Mouse (Mus musculus) ovary, adult 10 weeks (tissue): ENCODE measurements around the gene 4921536K21Rik. TPM values are rescaled to one million over a fixed set of nuclear protein-coding genes. Genes with fewer than 3 reads are reported as not detected.

ENCODE experiments used
- polyA plus RNA-seq: library from polyadenylated mRNA; stranded (reverse); fragments of 350-450 nt; fragmentation: Illumina TruSeq; extraction: RNeasy Lipid Tissue Mini Kit (QIAGEN cat#74804); gene quantifications from one replicate; pipeline ENCODE4 v1.2.3, GENCODE M21; 2014

The 4921536K21Rik gene
- 0.57 TPM for polyA plus RNA-seq

GRCm38 (mm10) chr11:3894406-3895281 is at the start of gene 4921536K21Rik, which contains the start of gene Dusp18:
Gene 4921536K21Rik, minus strand, starts transcription at chr11:3895098.
Gene Dusp18, plus strand, starts transcription at chr11:3895240.

GRCm38 (mm10) chr11:3931511-3932211 is 36.8 kb upstream of the 4921536K21Rik start, which contains the start of gene Tcn2:
Gene Tcn2, minus strand, starts transcription at chr11:3932159.

GRCm38 (mm10) chr11:3914109-3914840 is 19.4 kb upstream of the 4921536K21Rik start, which contains the start of gene Slc35e4:
Gene Slc35e4, minus strand, starts transcription at chr11:3914664.

GRCm38 (mm10) chr11:3863454-3864112 is 31.3 kb downstream of the 4921536K21Rik start, which contains the start of gene Osbp2:
Gene Osbp2, minus strand, starts transcription at chr11:3863903.

Other genes starting within 250 kb of the 4921536K21Rik start
- 44.1 TPM for gene Morc2a, start 245.9 kb downstream of the 4921536K21Rik start, polyA plus RNA-seq
- 0.57 TPM for gene Osbp2, start 31.2 kb downstream of the 4921536K21Rik start, polyA plus RNA-seq
- 6.6 TPM for gene Dusp18, start 142 bp upstream of the 4921536K21Rik start, polyA plus RNA-seq
- 0.23 TPM for gene Slc35e4, start 19.6 kb upstream of the 4921536K21Rik start, polyA plus RNA-seq
- gene Tcn2, start 37.1 kb upstream of the 4921536K21Rik start, polyA plus RNA-seq: 1.5 TPM
- 26.3 TPM for gene Pes1, start 68.9 kb upstream of the 4921536K21Rik start, polyA plus RNA-seq
- not detected for gene 4930556J24Rik, start 81.7 kb upstream of the 4921536K21Rik start, polyA plus RNA-seq
- gene Gal3st1, start 88.5 kb upstream of the 4921536K21Rik start, polyA plus RNA-seq: not detected
- 0.51 TPM for gene Sec14l4, start 136.4 kb upstream of the 4921536K21Rik start, polyA plus RNA-seq
- gene Sec14l3, start 169.7 kb upstream of the 4921536K21Rik start, polyA plus RNA-seq: 15.0 TPM
- gene Mtfp1, start 200.3 kb upstream of the 4921536K21Rik start, polyA plus RNA-seq: 3.6 TPM
- gene Sec14l2, start 228.3 kb upstream of the 4921536K21Rik start, polyA plus RNA-seq: 0.29 TPM
- gene Rnf215, start 240.1 kb upstream of the 4921536K21Rik start, polyA plus RNA-seq: 2.9 TPM